Mouse (Mus musculus): ENCODE measurements around the gene Pop5.
A peak's percentile ranks its signal among the peaks of the same experiment; 100 is the strongest.

Gene Pop5

DNA sequence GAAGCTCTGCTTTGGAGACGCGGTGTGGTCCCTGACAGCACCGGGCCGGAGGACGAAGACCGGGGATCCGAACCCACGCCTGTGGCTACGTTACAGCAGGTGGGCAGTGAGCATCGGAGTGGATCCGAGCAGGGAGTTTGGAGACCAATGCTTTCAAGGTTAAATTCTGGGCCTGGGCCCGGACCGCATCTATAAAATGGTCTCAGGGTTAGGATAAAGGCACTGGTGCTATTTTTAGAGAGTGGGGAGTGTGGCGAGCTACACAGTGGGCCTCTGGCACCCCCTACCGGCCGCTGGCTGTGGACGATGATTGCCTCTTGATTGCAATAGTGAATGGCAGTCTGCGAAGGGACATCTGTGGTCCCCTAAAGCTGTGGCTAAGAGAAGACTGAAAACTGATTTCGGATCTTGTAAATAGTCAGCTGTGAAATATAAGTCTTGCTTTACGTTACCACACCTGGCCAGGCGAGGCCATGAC, at the start of gene Pop5:
Pop5 (plus strand) TSS at position 51 of the 478 bp plus-strand sequence.
- DNase-seq: peak; percentile 86 to 92

DNA sequence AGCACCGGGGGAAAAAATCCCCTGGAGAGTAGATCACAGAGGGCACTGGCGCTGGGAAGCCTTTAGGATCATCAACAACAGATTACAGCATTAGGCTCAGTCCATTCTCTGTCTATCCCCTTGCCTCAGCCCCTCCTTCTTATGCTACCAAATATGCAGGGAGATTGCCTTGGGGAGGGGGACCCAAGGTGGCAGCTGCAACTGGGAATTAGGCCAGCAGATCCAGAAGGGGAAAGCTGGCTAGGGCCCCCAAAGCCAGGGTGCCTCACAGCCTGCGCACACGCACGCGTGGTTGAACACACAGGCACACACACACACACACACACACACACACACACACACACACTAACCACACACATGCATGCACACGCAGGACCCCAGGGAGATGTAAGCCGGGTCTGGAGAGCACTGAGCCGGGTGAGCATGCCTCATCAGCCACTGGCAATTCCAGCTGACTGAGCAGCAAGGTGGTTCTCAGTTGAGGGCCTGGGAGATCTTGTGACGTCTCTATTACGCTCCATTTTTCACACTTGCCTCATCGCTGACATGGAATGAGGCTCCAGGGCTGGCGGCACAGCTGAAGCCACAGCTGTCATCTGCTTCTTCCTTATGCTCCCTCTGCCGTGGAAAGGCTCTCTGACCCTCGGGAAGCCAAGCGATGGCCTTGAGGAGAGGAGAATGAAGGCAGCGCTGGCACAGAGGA, 49.1 kb upstream of the Pop5 start:
- DNase-seq: no peak

DNA sequence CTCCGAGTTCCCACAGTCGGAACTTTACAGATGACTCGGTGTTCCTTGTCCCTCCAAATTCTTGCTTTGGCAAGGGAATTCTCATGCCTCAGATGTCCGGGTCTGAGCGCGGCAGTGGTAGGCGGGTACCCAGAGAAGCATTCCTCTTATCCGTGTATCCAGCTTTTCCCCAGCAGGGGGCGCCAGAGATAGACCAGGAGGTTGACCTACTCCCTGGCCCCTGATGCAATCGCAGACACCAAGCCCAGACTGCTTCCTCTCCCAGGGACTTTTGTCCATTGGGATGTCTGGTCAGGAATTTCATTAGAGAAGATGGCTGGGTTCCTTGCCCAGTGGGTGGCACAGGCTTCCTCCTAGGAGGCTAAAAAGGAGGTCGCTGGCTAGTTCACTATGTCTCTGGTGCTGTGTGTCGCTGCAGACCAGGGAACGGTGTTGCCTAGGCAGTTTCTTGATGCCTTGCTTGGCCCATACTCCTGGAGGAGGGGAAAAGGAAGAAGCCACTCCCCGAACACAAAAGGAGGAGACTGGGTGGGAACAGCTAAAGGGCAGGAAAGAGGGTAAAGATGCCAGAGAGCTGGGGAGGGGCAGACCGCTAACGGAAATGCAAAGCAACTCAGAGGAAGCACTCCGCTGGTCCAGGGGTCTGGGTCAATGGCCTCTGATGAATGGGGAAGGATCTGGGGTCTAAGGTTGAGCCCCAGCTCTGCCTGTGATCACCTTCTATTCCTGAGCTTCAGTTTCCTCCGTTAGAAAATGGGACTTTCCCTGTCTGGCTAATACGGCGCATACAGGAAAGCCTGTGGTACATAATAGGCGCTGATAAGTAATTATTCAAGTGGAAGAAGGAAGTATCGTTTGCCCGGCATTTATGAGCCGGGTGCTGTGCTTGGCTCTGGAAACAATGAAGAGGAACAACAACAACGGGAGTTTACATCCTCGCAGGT, 48.2 kb upstream of the Pop5 start:
- DNase-seq: peak; percentile 91 to 95

DNA sequence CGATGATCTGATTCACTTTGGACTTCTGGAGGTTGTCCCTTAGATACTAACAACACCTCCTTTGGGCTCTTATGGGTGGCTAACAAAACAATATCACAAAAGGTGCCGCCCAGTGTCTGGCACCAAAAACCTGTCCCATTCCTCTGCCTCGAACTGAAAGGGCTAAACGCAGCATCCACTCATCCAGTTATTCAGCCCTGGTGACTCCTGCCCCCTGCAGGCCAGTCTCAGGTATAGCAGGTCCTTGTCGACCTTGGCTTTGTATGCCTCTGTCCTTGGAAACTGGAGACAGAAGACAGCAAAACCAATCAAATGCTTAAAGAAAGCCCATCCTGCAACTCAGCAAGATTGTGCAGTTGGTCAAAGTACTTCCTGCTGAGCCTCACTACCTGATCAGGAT, 46.8 kb upstream of the Pop5 start:
- DNase-seq: peak in 1 of 2 experiments; percentile 54

DNA sequence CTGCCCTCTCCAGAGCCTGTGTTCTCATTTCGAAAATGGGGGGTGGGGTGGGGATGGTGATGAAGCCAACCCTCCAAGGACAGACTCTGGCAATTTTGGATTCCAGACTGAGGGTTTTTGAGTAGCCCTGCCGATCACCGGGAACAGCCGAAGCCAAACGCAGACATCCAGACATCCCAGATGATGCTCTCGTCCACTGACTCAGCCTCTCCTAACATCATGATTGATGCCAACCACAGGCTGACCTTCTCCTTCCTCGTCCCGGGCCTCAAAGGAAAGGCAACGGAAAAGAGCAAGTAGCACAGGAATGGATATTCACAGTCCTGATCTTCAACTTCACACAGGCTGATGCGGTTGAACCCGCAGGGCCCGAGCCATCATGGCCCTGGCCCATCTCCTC, 45.6 kb upstream of the Pop5 start:
- no peak for DNase-seq

DNA sequence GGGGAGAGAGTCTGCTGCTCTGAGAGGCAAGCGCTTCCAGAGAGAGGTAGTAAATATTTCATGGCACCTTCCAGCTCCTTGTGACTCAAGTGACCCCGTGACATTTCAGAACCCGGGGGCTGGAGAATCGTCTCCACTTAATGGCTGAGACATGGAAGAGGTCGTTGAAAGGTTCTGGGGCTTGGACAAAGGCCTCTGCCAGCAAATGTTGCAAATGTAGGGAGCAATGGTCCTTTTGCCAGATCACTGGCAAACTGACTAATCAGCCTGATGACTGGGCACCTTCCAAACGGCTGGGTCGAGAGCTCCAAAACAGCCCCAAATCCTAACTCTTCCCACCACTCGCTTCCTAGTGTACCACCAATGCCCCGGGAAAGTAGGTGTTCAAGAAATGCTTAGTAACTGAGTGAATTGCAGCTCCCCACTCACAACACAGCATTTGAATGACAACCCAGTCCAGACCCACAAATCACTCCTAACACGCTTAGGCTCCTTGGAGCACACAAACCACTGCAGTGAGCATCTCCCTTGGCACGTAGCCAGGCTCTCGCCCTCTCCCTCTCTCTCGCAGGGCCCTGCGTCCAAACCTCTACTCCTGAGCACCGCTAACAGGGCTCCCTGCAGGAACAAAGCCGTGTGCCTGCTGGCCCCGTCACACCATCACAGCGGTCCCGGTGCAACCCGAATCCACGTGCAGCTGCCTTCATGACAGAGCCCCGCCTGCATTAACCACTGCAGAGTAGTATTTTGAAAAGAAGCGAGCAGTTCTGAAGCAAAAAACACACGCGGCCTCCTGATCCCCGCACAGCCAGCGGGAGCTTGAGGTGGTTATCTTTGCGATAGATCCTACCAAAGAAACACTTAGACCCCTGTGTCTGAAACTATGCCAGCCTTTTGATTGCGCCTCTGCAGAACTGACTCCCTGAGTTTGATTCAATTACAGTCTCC, 43.5 kb upstream of the Pop5 start:
- no peak for DNase-seq

DNA sequence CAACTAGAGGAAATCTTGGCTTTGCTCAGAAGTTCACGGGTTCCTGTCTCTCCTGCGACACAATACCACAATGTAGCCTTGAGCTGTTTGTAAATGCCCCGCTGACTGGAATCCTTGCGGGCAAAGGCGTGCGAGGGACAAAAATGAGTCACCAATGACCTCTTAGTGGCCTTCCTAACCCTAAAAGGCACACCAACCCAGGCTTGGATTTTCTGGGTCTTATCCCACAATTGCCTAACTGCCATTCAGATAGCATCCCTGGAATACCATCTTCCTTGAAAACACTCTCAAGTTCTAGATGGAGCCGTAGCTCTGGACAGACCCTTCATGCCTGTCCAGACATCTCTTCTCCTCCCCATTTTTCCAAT, 42.8 kb upstream of the Pop5 start:
- no peak for DNase-seq

DNA sequence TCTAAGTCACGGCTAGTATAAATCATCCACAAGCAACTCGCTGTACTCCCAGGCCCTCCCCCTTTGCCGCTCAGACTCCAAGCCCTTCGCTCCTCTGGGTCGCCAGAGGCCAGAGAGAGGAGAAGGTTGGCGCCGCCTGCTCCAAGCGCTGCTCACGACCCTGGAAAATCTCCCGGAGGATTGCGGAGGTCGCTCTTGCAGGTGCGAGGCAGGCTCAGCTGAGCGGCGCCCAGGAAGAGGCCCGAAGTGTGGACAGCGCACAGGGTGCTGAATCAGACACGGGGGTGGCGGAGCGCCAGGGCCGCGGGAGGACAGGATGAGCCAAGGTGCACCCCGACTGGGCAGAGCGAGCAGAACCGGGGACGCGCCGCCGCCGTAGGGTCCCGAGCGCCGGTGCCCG, 42.4 kb upstream of the Pop5 start:
- DNase-seq: peak; percentile 67 to 68

DNA sequence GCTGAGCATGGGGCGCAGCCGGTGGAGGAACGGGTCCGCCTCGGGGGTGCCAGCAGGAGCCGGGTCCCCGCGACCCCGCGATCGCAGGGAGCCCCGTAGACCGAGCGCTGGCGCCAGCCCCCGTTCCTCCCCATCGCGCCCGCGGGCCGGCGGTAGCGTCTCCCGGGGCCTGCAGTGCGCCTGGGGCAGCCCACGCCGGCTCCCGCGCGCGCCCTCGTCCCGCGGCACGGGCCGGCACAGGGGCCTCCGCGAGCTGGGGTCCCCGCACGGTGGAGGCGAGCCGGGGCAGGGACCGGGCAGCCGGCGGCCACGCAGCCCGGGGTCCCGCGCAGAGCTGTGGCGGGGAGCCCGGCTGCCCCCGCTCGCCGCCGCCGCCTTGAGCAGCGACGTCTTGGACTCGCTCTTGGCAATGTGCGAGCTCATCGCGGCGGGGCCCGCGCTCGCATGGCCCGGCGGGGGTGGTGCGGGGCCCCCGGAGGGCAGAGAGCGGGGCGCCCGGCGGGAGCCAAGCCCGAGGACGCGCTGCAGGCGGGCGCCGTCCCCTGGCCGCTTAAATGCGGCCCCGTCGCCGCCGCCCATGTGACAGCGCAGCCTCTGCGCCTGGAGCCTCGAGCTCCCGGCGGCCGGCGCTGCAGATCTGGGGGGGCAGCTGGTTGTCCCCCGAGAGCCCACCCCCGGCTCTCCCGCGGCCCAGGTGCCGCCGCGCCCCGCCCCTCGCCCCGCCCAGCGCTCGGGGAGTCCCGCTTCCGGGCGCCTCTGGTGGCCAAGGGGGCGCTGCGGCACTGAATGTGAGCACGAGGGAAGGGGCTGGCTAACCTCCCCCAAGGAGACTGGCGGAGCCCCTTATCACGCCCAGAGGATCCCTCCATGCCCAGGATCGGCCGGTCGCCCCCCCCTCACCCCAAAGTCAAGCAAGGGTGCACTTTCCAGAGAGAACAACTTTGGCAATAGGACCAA, 41.7 kb upstream of the Pop5 start, which contains the start of gene Cabp1:
Cabp1 (minus strand) TSS at position 713 of the 957 bp plus-strand sequence.
- DNase-seq: peak; percentile 57 to 63

DNA sequence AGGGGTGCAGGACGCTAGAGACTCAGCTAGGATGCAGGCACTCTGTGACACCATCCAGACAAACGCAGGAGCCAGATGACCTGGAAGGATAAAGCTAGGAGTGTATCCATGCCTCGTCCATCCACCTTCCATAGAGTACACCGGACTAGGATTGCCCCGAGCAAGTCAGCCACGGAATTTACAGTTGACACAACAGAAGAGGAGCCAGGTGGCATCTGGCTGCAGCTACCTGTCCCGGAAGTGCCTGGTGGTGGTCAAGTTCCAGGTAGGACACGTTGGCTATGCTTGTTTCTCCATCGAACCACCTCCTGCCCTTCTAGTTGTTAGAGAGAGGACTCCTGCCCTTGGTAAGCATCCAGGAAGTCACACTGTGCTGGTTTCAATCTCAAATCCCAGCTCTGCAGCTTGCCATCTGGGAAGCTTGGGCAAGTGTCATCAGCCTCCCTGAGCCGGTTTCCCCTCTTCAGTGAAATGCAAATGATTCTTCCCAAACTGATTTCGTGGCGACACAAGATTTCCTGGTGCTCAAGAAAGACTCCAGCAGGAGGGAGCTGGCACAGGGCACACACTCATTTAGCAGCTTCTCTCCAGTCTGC, 40.9 kb upstream of the Pop5 start:
- DNase-seq: no peak

DNA sequence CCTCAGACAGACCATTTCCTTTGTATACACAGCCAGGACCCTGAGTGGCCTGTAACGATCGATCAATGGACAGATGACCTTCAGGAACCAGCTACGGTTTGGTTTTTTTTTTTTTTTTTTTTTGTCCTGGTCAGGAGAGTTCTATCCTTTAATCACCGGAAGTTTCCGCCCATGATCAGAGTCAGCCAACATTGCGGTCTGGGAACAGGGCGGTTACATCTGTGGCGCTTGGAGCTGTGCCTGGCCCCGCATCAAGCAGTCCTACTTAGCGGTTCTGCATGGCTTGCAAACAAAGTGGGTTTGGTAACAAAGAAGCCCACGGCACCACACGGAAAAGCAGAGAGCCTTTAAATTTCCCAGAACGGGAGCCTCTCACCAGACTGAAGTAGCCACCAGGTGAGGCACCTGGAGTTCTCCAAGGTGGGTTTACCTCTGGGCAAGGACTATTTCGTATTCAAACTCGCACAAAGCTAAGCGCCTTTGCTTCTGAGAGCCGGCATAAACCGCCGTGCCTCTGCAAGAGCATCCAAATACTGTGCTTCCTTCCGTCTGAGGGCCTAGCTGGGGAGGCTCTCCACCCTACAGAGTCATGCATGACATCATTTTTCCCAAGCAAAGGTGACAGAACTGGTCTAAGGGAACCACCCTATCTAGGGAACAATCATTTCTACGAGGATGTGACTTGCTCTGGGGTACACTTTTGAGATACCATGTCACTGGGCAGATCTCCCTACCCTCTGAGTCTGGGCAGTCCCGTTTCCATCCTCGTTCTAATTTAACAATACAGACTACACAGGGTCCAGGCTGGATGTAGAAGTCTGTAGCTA, 31.7 kb upstream of the Pop5 start:
- DNase-seq: peak in 1 of 2 experiments; percentile 62

DNA sequence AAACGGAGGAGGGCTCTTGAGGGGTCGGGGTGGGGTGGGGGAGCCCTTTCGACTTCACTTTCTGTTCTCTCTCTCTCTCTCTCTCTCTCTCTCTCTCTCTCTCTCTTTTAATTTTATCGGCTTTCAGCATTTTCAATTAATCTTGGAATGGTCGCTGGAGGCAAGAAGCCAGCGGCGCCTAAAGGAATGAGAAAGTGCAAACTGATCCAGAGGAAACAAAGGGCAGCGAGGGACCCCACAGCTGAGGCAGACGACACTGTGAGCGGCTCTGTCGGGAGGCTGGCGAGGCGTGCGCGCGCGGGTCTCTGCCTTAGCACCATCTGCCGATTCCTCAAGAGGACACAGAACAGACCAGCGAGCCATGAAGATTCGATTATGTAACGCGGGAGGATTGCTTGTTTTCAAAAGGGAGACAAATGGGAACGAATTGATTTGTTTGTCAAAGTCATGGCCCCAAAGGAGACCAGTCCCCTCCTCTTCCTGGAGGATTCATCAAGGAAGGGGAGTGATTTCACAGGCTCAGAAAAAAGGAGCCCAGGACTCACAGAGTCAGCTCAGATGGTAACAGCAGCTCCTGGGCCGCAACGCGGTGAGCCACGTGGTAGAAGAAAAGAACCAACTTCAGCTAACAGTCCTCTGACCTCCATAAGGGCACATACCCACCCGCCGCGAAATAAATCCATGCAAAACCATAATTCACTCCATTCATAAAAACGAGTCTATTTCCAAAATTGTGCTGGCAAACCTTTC, 30.9 kb upstream of the Pop5 start:
- peak in 1 of 2 experiments; percentile 39 for DNase-seq

DNA sequence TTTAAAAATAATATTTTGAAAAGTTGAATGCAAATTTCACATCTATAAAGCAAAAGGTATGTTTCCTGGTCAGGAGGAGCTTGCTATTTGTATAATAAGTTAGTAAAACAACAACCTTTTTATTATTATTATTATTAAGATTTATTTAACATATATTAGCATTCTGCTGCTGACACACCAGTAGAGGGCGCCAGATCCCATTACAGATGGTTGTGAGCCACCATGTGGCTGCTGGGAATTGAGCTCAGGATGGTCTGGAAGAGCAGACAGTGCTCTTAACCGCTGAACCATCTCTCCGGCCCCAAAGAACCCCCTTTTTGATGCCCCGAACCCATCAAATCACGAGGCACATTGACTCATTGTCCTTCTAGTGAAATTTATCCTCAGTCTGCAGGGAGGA, 28.4 kb upstream of the Pop5 start:
- DNase-seq: no peak

DNA sequence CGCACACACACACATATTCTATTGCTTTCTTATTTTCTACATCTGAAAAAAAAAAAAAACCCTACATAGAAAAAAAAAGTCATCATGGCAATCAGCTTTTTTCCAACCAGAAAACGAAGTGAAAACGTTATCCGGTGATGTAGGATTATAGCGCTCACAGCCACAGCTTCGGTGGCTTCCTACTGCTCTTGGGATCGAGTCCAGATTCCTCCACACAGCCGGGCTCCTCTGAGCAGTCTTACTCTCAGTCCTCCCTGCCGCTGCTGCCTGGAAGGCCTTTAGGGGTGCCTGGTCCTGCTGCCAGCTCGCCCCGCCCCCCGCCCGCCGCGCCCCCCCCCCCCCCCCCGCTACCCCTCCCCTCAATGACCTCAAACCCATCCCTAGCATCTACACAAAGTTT, 27.7 kb upstream of the Pop5 start:
- no peak for DNase-seq

DNA sequence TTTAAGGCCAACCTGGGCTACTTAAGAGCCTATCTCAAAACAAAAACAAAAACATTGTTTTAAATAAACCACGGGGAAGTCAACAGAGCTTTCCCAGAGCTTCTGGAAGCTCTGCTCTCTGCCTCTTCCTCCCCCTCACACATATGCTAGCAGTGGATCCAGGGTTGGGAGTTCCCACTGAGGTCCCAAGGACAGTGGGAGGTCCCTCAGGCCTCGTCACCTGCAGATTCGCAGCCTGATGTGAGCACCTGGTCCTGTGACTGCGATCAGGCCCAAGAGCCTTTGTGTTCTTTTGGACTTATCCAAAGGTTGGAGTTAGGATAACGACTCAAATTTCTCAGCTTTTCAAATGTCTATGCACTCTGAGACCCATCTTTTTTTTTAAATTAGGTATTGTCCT, 27.0 kb upstream of the Pop5 start:
- no peak for DNase-seq

DNA sequence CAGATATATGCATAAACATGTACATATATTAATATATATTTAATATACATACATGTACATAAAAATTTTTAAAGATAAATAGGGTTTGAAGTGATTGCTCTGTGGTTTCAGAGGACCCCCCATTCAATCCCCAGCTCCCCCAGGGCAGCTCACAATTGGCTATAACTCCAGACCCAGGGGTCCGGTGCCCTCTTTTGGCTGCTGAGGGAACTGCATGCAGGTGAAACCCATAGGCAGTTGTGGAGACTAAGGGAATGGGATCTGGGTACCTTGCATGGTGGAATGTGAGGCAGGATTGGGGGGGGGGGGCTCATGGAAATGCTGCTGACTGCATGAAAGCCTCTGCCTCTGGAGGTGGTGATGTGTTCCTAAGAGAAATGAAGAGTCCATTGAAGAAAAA, 25.3 kb upstream of the Pop5 start:
- peak in 1 of 2 experiments; percentile 35 for DNase-seq

DNA sequence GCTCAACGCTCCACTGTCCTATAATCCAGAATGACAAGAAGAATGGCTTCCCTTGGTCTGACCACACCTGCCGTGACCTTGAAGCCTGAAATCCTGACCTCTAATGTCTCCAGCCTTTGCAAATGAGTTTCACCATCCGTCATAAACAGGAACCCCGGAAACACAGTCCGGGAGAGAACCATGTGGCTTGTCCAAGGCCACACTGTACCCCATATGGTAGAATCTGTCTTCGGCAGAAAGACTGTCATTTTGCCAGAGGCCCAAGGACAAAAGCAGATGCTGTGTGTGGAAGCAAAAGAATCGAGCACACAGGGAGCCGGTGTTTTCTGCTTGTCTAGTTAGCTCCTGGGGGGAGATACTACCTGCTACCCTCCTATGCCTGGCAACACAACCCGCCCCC, 23.2 kb upstream of the Pop5 start:
- no peak for DNase-seq

DNA sequence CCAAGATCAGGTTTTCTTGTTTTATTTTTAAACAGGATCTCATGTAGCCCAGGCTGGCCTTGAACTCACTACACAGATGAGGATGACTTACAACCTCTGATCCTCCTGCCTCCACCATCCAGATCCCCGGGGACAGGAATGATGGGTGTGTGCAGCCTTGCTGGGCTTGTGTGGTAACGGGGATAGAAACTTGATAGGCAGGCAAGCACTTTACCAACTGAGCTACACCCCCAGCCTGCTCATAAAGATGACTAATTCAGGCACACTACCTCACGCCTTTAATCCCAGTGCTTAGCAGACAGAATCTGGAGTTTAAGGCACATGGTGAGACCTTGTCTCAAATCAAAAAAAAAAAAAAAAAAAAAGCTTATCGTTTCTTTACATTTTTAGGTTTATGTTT, 22.8 kb upstream of the Pop5 start:
- DNase-seq: no peak

DNA sequence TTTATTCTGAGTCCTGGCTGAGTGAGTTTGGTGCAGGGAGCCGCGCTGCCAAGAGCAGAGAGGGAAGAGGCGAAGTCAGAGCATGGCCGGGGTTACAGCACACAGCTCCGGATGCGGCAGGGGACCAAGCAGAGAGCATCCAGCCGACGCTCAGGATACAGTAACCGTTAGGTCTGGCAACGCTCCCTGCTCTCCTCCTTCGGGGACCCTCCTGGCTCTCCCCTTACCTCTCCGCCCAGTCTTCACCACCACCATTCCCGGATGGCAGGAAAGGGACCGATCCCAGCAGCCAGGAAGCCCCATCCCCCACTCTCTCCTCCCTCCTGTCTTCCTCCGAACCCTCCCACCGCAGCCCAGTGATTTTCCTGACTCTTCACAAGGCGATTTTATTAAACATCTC, 20.8 kb upstream of the Pop5 start:
- no peak for DNase-seq

All from lung, postnatal 4 days (tissue).